Mouse (Mus musculus): ENCODE data around the gene Nfia. TPM values are rescaled to one million over a fixed set of nuclear protein-coding genes. Genes with fewer than 3 reads are reported as not detected.

Gene Nfia
- polyA plus RNA-seq, 1 experiment from 2014 or later, result 19.9 TPM

- H3K4me1 ChIP-seq (ENCODE audit: insufficient read depth, low read length), result peaks cover 22% of the 10 kb centered on the region
- peak; percentile 43; the same call in 1 of the 2 replicates for ATAC-seq (ENCODE audit: low FRiP score, low TSS enrichment)
- peak overlapping the region; percentile 52 for H3K4me2 ChIP-seq (replicated peaks; ENCODE audit: low read depth, low read length)
- 59% methylated on average over 10 of the region's 10 CpGs for WGBS
- H3K4me3 ChIP-seq (ENCODE audit: low read length), result peak overlapping the region; percentile 5; the same call in 1 of the 2 replicates
- H3K27me3 ChIP-seq (ENCODE audit: insufficient read depth, low read length), result no peaks in the 10 kb centered on the region
- peak overlapping the region; percentile 89 for H3K27ac ChIP-seq (ENCODE audit: low read length)
- peak overlapping the region; percentile 33; the same call in 1 of the 2 replicates for H3K9ac ChIP-seq (replicated peaks; ENCODE audit: low read length)
- H3K9me3 ChIP-seq (ENCODE audit: low read length), result no peaks in the 10 kb centered on the region
- H3K36me3 ChIP-seq (ENCODE audit: insufficient read depth, low read length), result no peaks in the 10 kb centered on the region
These were observed 95.9 kb downstream of the Nfia start for GRCm38 (mm10) chr4:97868307-97868937.

- peak; percentile 93 for ATAC-seq (ENCODE audit: low FRiP score, low TSS enrichment)
- H3K4me1 ChIP-seq (ENCODE audit: insufficient read depth, low read length), result peaks cover 22% of the 10 kb centered on the region
- peak overlapping the region; percentile 52 for H3K4me2 ChIP-seq (replicated peaks; ENCODE audit: low read depth, low read length)
- H3K27ac ChIP-seq (ENCODE audit: low read length), result peak overlapping the region; percentile 89
- no peaks in the 10 kb centered on the region for H3K27me3 ChIP-seq (ENCODE audit: insufficient read depth, low read length)
- no peaks in the 10 kb centered on the region for H3K36me3 ChIP-seq (ENCODE audit: insufficient read depth, low read length)
- H3K9ac ChIP-seq (replicated peaks; ENCODE audit: low read length), result peak overlapping the region; percentile 33
- peak overlapping the region; percentile 26 for H3K4me3 ChIP-seq (ENCODE audit: low read length)
- no peaks in the 10 kb centered on the region for H3K9me3 ChIP-seq (ENCODE audit: low read length)
- WGBS, result 50% methylated on average over 27 of the region's 27 CpGs
These were observed 96.5 kb downstream of the Nfia start for GRCm38 (mm10) chr4:97868938-97869440.

GRCm38 (mm10) chr4:97869451-97869850 is 96.9 kb downstream of the Nfia start:
- Histone ChIP-seq H3K27ac (ENCODE audit: low read length) (peak overlapping the region; percentile 89), H3K27me3 (ENCODE audit: insufficient read depth, low read length) (no peaks in the 10 kb centered on the region), H3K4me3 (ENCODE audit: low read length) (peak overlapping the region; percentile 26), H3K4me1 (ENCODE audit: insufficient read depth, low read length) (peaks cover 22% of the 10 kb centered on the region), H3K9me3 (ENCODE audit: low read length) (no peaks in the 10 kb centered on the region), H3K36me3 (ENCODE audit: insufficient read depth, low read length) (no peaks in the 10 kb centered on the region), H3K9ac (replicated peaks; ENCODE audit: low read length) (peak overlapping the region; percentile 33; the same call in 1 of the 2 replicates), H3K4me2 (replicated peaks; ENCODE audit: low read depth, low read length) (peak overlapping the region; percentile 52)
- WGBS, result 45% methylated on average over 7 of the region's 7 CpGs
- no peak for ATAC-seq (ENCODE audit: low FRiP score, low TSS enrichment)

- Histone ChIP-seq H3K9me3 (ENCODE audit: low read length) (no peaks in the 10 kb centered on the region), H3K4me3 (ENCODE audit: low read length) (no peak overlapping the region), H3K36me3 (ENCODE audit: insufficient read depth, low read length) (no peaks in the 10 kb centered on the region), H3K27ac (ENCODE audit: low read length) (0 out of 2 replicates have a peak overlapping the region, but pooled peaks have one; percentile 8), H3K27me3 (ENCODE audit: insufficient read depth, low read length) (no peaks in the 10 kb centered on the region), H3K4me2 (replicated peaks; ENCODE audit: low read depth, low read length) (no peak overlapping the region), H3K9ac (replicated peaks; ENCODE audit: low read length) (no peak overlapping the region), H3K4me1 (ENCODE audit: insufficient read depth, low read length) (peaks cover 22% of the 10 kb centered on the region)
- 69% methylated on average over 9 of the region's 9 CpGs for WGBS
- 0 out of 2 replicates have a peak, but pooled peaks have one; percentile 52 for ATAC-seq (ENCODE audit: low FRiP score, low TSS enrichment)
These were observed 99.4 kb downstream of the Nfia start for GRCm38 (mm10) chr4:97871770-97872439.

GRCm38 (mm10) chr4:97874916-97875315 is 102.4 kb downstream of the Nfia start:
- Histone ChIP-seq H3K4me1 (ENCODE audit: insufficient read depth, low read length) (peaks cover 8% of the 10 kb centered on the region), H3K27me3 (ENCODE audit: insufficient read depth, low read length) (no peaks in the 10 kb centered on the region), H3K4me2 (replicated peaks; ENCODE audit: low read depth, low read length) (no peak overlapping the region), H3K36me3 (ENCODE audit: insufficient read depth, low read length) (no peaks in the 10 kb centered on the region), H3K27ac (ENCODE audit: low read length) (no peak overlapping the region), H3K9me3 (ENCODE audit: low read length) (no peaks in the 10 kb centered on the region), H3K9ac (replicated peaks; ENCODE audit: low read length) (no peak overlapping the region), H3K4me3 (ENCODE audit: low read length) (no peak overlapping the region)
- 80% methylated on average over 3 of the region's 3 CpGs for WGBS
- ATAC-seq (ENCODE audit: low FRiP score, low TSS enrichment), result no peak

- no peak for ATAC-seq (ENCODE audit: low FRiP score, low TSS enrichment)
- H3K27me3 ChIP-seq (ENCODE audit: insufficient read depth, low read length), result no peaks in the 10 kb centered on the region
- H3K4me2 ChIP-seq (replicated peaks; ENCODE audit: low read depth, low read length), result no peak overlapping the region
- H3K27ac ChIP-seq (ENCODE audit: low read length), result no peak overlapping the region
- 49% methylated on average over 3 of the region's 3 CpGs for WGBS
- peaks cover 6% of the 10 kb centered on the region for H3K4me1 ChIP-seq (ENCODE audit: insufficient read depth, low read length)
- no peaks in the 10 kb centered on the region for H3K9me3 ChIP-seq (ENCODE audit: low read length)
- no peak overlapping the region for H3K4me3 ChIP-seq (ENCODE audit: low read length)
- no peak overlapping the region for H3K9ac ChIP-seq (replicated peaks; ENCODE audit: low read length)
- H3K36me3 ChIP-seq (ENCODE audit: insufficient read depth, low read length), result no peaks in the 10 kb centered on the region
These were observed 103.4 kb downstream of the Nfia start for GRCm38 (mm10) chr4:97875901-97876300.

- H3K9ac ChIP-seq (replicated peaks; ENCODE audit: low read length), result no peak overlapping the region
- 69% methylated on average over 7 of the region's 7 CpGs for WGBS
These were observed 107.2 kb downstream of the Nfia start for GRCm38 (mm10) chr4:97879696-97880095.

GRCm38 (mm10) chr4:97880120-97881055 is 107.9 kb downstream of the Nfia start:
- H3K9ac ChIP-seq (replicated peaks; ENCODE audit: low read length), result no peak overlapping the region
- no peak overlapping the region for H3K4me3 ChIP-seq (ENCODE audit: low read length)
- H3K27me3 ChIP-seq (ENCODE audit: insufficient read depth, low read length), result no peaks in the 10 kb centered on the region
- no peak overlapping the region for H3K4me2 ChIP-seq (replicated peaks; ENCODE audit: low read depth, low read length)
- H3K9me3 ChIP-seq (ENCODE audit: low read length), result no peaks in the 10 kb centered on the region
- no peaks in the 10 kb centered on the region for H3K4me1 ChIP-seq (ENCODE audit: insufficient read depth, low read length)
- WGBS, result 84% methylated on average over 9 of the region's 9 CpGs
- 0 out of 2 replicates have a peak, but pooled peaks have one; percentile 27 for ATAC-seq (ENCODE audit: low FRiP score, low TSS enrichment)
- no peaks in the 10 kb centered on the region for H3K36me3 ChIP-seq (ENCODE audit: insufficient read depth, low read length)
- H3K27ac ChIP-seq (ENCODE audit: low read length), result no peak overlapping the region

More at GRCm38 (mm10) chr4:97879696-97880095, 107.2 kb downstream of the Nfia start:
- Histone ChIP-seq H3K27me3 (ENCODE audit: insufficient read depth, low read length) (no peaks in the 10 kb centered on the region), H3K4me1 (ENCODE audit: insufficient read depth, low read length) (no peaks in the 10 kb centered on the region), H3K27ac (ENCODE audit: low read length) (no peak overlapping the region), H3K4me3 (ENCODE audit: low read length) (no peak overlapping the region), H3K36me3 (ENCODE audit: insufficient read depth, low read length) (no peaks in the 10 kb centered on the region), H3K4me2 (replicated peaks; ENCODE audit: low read depth, low read length) (no peak overlapping the region), H3K9me3 (ENCODE audit: low read length) (no peaks in the 10 kb centered on the region)
- peak; percentile 76 for ATAC-seq (ENCODE audit: low FRiP score, low TSS enrichment)

- 83% methylated on average over 5 of the region's 5 CpGs for WGBS
- no peak overlapping the region for H3K9ac ChIP-seq (replicated peaks; ENCODE audit: low read length)
- no peak overlapping the region for H3K4me2 ChIP-seq (replicated peaks; ENCODE audit: low read depth, low read length)
- H3K36me3 ChIP-seq (ENCODE audit: insufficient read depth, low read length), result no peaks in the 10 kb centered on the region
- no peak for ATAC-seq (ENCODE audit: low FRiP score, low TSS enrichment)
- H3K27ac ChIP-seq (ENCODE audit: low read length), result no peak overlapping the region
- H3K27me3 ChIP-seq (ENCODE audit: insufficient read depth, low read length), result no peaks in the 10 kb centered on the region
- H3K4me3 ChIP-seq (ENCODE audit: low read length), result no peak overlapping the region
- no peaks in the 10 kb centered on the region for H3K9me3 ChIP-seq (ENCODE audit: low read length)
- H3K4me1 ChIP-seq (ENCODE audit: insufficient read depth, low read length), result no peaks in the 10 kb centered on the region
These were observed 113.0 kb downstream of the Nfia start for GRCm38 (mm10) chr4:97885574-97885973.

Data from kidney, embryonic 16.5 days (tissue).